Comparison of ENCODE assay signal across 12 mouse cellular contexts in genomic region chr17:84362581-84363286, GRCm38 (mm10).
DNase-seq lines count a peak whose midpoint lies in the region; ATAC-seq lines count a peak whose summit lies in the region.
"Had no signal": no experiment of that assay in that cellular context is flagged by ENCODE, and none has a peak within 500 bp of the region (broad histone marks: within the 10 kb centered on the region; RNA-seq: fewer than 3 reads in every experiment).

No protein-coding gene starts in this region.

- no peak overlapping the region for H3K4me3 ChIP-seq in hindbrain, embryonic 10.5 days
- no peak overlapping the region for H3K4me3 ChIP-seq in hindbrain, embryonic 12.5 days
- H3K4me3 ChIP-seq in midbrain, embryonic 16.5 days (ENCODE audit: low read depth, low read length): no peak overlapping the region
- no peak overlapping the region for H3K4me3 ChIP-seq in midbrain, embryonic 14.5 days (replicated peaks; ENCODE audit: low read depth, low read length)
- H3K4me3 ChIP-seq in forebrain, embryonic 15.5 days: no peak overlapping the region
- no peak overlapping the region for H3K4me3 ChIP-seq in heart, embryonic 11.5 days (ENCODE audit: low read depth, low read length)

- WGBS in hindbrain, embryonic 10.5 days: 85% methylated on average over 13 of the region's 13 CpGs
- 72% methylated on average over 13 of the region's 13 CpGs for WGBS in hindbrain, embryonic 12.5 days
- 77% methylated on average over 13 of the region's 13 CpGs for WGBS in midbrain, embryonic 16.5 days
- WGBS in midbrain, embryonic 14.5 days: 78% methylated on average over 13 of the region's 13 CpGs
- WGBS in forebrain, embryonic 15.5 days: 44% methylated on average over 13 of the region's 13 CpGs
- 84% methylated on average over 13 of the region's 13 CpGs for WGBS in heart, embryonic 11.5 days (ENCODE audit: insufficient replicate concordance)

- H3K4me2 ChIP-seq in hindbrain, embryonic 12.5 days (replicated peaks): no peak overlapping the region
- H3K4me2 ChIP-seq in midbrain, embryonic 16.5 days (ENCODE audit: low read length): no peak overlapping the region
- no peak overlapping the region for H3K4me2 ChIP-seq in midbrain, embryonic 14.5 days (ENCODE audit: low read length)
- H3K4me2 ChIP-seq in forebrain, embryonic 15.5 days (replicated peaks): no peak overlapping the region
- H3K4me2 ChIP-seq in heart, embryonic 11.5 days: no peak overlapping the region

- peaks cover 13% of the 10 kb centered on the region; the same call in 1 of the 2 replicates for H3K36me3 ChIP-seq in hindbrain, embryonic 10.5 days
- no peaks in the 10 kb centered on the region for H3K36me3 ChIP-seq in hindbrain, embryonic 12.5 days
- H3K36me3 ChIP-seq in midbrain, embryonic 16.5 days (ENCODE audit: control insufficient read depth, insufficient read depth, low read length): no peaks in the 10 kb centered on the region
- 0 out of 2 replicates have a peak, but pooled peaks cover 3% of the 10 kb centered on the region for H3K36me3 ChIP-seq in midbrain, embryonic 14.5 days (ENCODE audit: control insufficient read depth, insufficient read depth, low read length)
- H3K36me3 ChIP-seq in forebrain, embryonic 15.5 days: no peaks in the 10 kb centered on the region
- H3K36me3 ChIP-seq in heart, embryonic 11.5 days (ENCODE audit: control insufficient read depth, insufficient read depth, low read length): no peaks in the 10 kb centered on the region

- H3K9ac ChIP-seq in hindbrain, embryonic 12.5 days: no peak overlapping the region
- H3K9ac ChIP-seq in midbrain, embryonic 16.5 days (ENCODE audit: low read depth, low read length): no peak overlapping the region
- H3K9ac ChIP-seq in midbrain, embryonic 14.5 days (replicated peaks; ENCODE audit: low read length): no peak overlapping the region
- H3K9ac ChIP-seq in forebrain, embryonic 15.5 days (replicated peaks): no peak overlapping the region
- no peak overlapping the region for H3K9ac ChIP-seq in heart, embryonic 11.5 days (ENCODE audit: low read depth, low read length)
- H3K9ac ChIP-seq: liver, postnatal 0 days had no signal

- no peaks in the 10 kb centered on the region for H3K9me3 ChIP-seq in hindbrain, embryonic 10.5 days
- no peaks in the 10 kb centered on the region for H3K9me3 ChIP-seq in hindbrain, embryonic 12.5 days (replicated peaks)
- no peaks in the 10 kb centered on the region for H3K9me3 ChIP-seq in midbrain, embryonic 16.5 days (replicated peaks; ENCODE audit: control insufficient read depth, low read length, poor library complexity, severe bottlenecking)
- no peaks in the 10 kb centered on the region for H3K9me3 ChIP-seq in midbrain, embryonic 14.5 days (ENCODE audit: control insufficient read depth, low read length)
- H3K9me3 ChIP-seq in forebrain, embryonic 15.5 days: no peaks in the 10 kb centered on the region
- H3K9me3 ChIP-seq in heart, embryonic 11.5 days (replicated peaks; ENCODE audit: control insufficient read depth, low read length): no peaks in the 10 kb centered on the region

- ATAC-seq in hindbrain, embryonic 12.5 days (ENCODE audit: low FRiP score): no peak
- ATAC-seq in midbrain, embryonic 16.5 days: no peak
- no peak for ATAC-seq in midbrain, embryonic 14.5 days (ENCODE audit: low FRiP score, low TSS enrichment)
- ATAC-seq in forebrain, embryonic 15.5 days (replicated peaks): peak; percentile 13; the same call in 1 of the 2 replicates
- ATAC-seq in heart, embryonic 11.5 days (replicated peaks; ENCODE audit: insufficient number of reproducible peaks, low FRiP score, low TSS enrichment): no peak
- ATAC-seq: liver, postnatal 0 days had no signal

- H3K27me3 ChIP-seq in hindbrain, embryonic 10.5 days (ENCODE audit: insufficient read depth, poor library complexity, severe bottlenecking): no peaks in the 10 kb centered on the region
- no peaks in the 10 kb centered on the region for H3K27me3 ChIP-seq in hindbrain, embryonic 12.5 days
- no peaks in the 10 kb centered on the region for H3K27me3 ChIP-seq in midbrain, embryonic 16.5 days (ENCODE audit: control insufficient read depth, insufficient read depth, low read depth, low read length)
- no peaks in the 10 kb centered on the region for H3K27me3 ChIP-seq in midbrain, embryonic 14.5 days (ENCODE audit: control insufficient read depth, insufficient read depth, low read length)
- no peaks in the 10 kb centered on the region for H3K27me3 ChIP-seq in forebrain, embryonic 15.5 days
- H3K27me3 ChIP-seq in heart, embryonic 11.5 days (ENCODE audit: control insufficient read depth, insufficient read depth, low read length): no peaks in the 10 kb centered on the region

- H3K27ac ChIP-seq in hindbrain, embryonic 10.5 days: peak overlapping the region; percentile 77
- no peak overlapping the region; the same call in 1 of the 2 replicates for H3K27ac ChIP-seq in hindbrain, embryonic 12.5 days
- H3K27ac ChIP-seq in midbrain, embryonic 16.5 days (ENCODE audit: low read length): 0 out of 2 replicates have a peak overlapping the region, but pooled peaks have one; percentile 15
- no peak overlapping the region for H3K27ac ChIP-seq in midbrain, embryonic 14.5 days (replicated peaks; ENCODE audit: low read depth, low read length)
- H3K27ac ChIP-seq in forebrain, embryonic 15.5 days (replicated peaks): peak overlapping the region; percentile 27; the same call in 1 of the 2 replicates
- no peak overlapping the region for H3K27ac ChIP-seq in heart, embryonic 11.5 days (ENCODE audit: low read depth, low read length)

- H3K4me1 ChIP-seq in hindbrain, embryonic 10.5 days (replicated peaks): peaks cover 42% of the 10 kb centered on the region
- H3K4me1 ChIP-seq in hindbrain, embryonic 12.5 days: peaks cover 29% of the 10 kb centered on the region
- H3K4me1 ChIP-seq in midbrain, embryonic 16.5 days (ENCODE audit: control insufficient read depth, insufficient read depth, low read length): peaks cover 13% of the 10 kb centered on the region
- peaks cover 10% of the 10 kb centered on the region; the same call in 1 of the 2 replicates for H3K4me1 ChIP-seq in midbrain, embryonic 14.5 days (ENCODE audit: control insufficient read depth, insufficient read depth, low read length)
- peaks cover 47% of the 10 kb centered on the region for H3K4me1 ChIP-seq in forebrain, embryonic 15.5 days
- peaks cover 14% of the 10 kb centered on the region for H3K4me1 ChIP-seq in heart, embryonic 11.5 days (ENCODE audit: control insufficient read depth, insufficient read depth, low read length)

- DNase-seq in hindbrain, embryonic 10.5 days (ENCODE audit: low spot score): no peak
- no peak for DNase-seq in midbrain, embryonic 14.5 days
- DNase-seq in skeletal muscle tissue, adult 2 months (ENCODE audit: low read depth, low spot score): peak; percentile 53
- DNase-seq in thymus, postnatal 25 days: no peak
- DNase-seq: kidney, postnatal 4 days; liver, postnatal 0 days; right cerebral cortex, postnatal 4 days; thymus, adult 18-20 months had no signal

Comparison
In these comparisons a context has a peak if more than half of its experiments do, and no peak if none do; other contexts are left out.
1. H3K27ac ChIP-seq: peak in hindbrain, embryonic 10.5 days (single experiment), midbrain, embryonic 16.5 days (single experiment) and forebrain, embryonic 15.5 days (single experiment); none in hindbrain, embryonic 12.5 days (single experiment), midbrain, embryonic 14.5 days (single experiment) and heart, embryonic 11.5 days (single experiment).